Mouse (Mus musculus) liver, embryonic 14.5 days (tissue): Measurements from ENCODE around the gene Osgep. TPM values are rescaled to one million over a fixed set of nuclear protein-coding genes. Genes with fewer than 3 reads are reported as not detected.
"Not testable (repeated sequence)": the region's sequence is repeated elsewhere in the genome, so short reads cannot be mapped to it uniquely, and the experiment has no call there.

ENCODE experiments used
- ATAC-seq: fragments of 200-750 bp; cut with Nextera tagmentation; 2 replicates; pipeline ENCODE4 v1.8.0; 2017; ENCODE audit warnings: moderate number of reproducible peaks, mild to moderate bottlenecking, moderate library complexity; ENCODE audit not compliant: insufficient read depth
- DNase-seq, 3 experiments: peaks; one replicate each; pipeline ENCODE4 v3.0.0-alpha.2; 2012 to 2013; ENCODE audit warnings: low read depth in 3 of 3, low spot score in 3 of 3
- H3K27ac ChIP-seq: fragments of 300-500 bp; sonication (generic); 2 replicates; pipeline ENCODE4 v1.5.1; 2014; ENCODE audit warnings: moderate library complexity, mild to moderate bottlenecking, control low read depth, inconsistent platforms
- H3K27me3 ChIP-seq: fragments of 300-500 bp; sonication (generic); 2 replicates; pipeline ENCODE4 v1.6.1; 2014; ENCODE audit warnings: mild to moderate bottlenecking, low read length, moderate library complexity; ENCODE audit not compliant: control insufficient read depth, insufficient read depth
- H3K36me3 ChIP-seq: fragments of 300-500 bp; sonication (generic); replicated peaks from 2 replicates; pipeline ENCODE4 v1.6.1; 2014; ENCODE audit warnings: low read depth; ENCODE audit not compliant: control insufficient read depth, insufficient read depth
- H3K4me1 ChIP-seq, 2 experiments: fragments of 200-500 bp in 1 of 2; fragments of 300-500 bp in 1 of 2; sonication (generic) in 1 of 2; replicated peaks; 2 replicates each; pipeline ENCODE4 v1.6.1; 2012 to 2014; ENCODE audit warnings: antibody characterized with exemption in 1 of 2, inconsistent platforms in 1 of 2, low read length in 1 of 2; ENCODE audit not compliant: control insufficient read depth in 2 of 2, insufficient read depth in 2 of 2
- H3K4me2 ChIP-seq: fragments of 300-500 bp; sonication (generic); 2 replicates; pipeline ENCODE4 v1.6.1; 2014; ENCODE audit warnings: low read depth, mild to moderate bottlenecking, control low read depth, moderate library complexity
- H3K4me3 ChIP-seq, 2 experiments: fragments of 200-500 bp in 1 of 2; fragments of 300-500 bp in 1 of 2; sonication (generic) in 1 of 2; 2 replicates each; pipeline ENCODE4 v1.5.1; 2012 to 2014; ENCODE audit warnings: low read depth in 2 of 2, low read length in 2 of 2, mild to moderate bottlenecking in 2 of 2, control low read depth in 1 of 2, inconsistent platforms in 1 of 2, moderate library complexity in 1 of 2; ENCODE audit not compliant: insufficient read depth in 1 of 2
- H3K9ac ChIP-seq: fragments of 300-500 bp; sonication (generic); replicated peaks from 2 replicates; pipeline ENCODE4 v1.6.1; 2014; ENCODE audit warnings: mild to moderate bottlenecking, control low read depth, moderate library complexity
- H3K9me3 ChIP-seq: fragments of 300-500 bp; sonication (generic); 2 replicates; pipeline ENCODE4 v1.6.1; 2016; ENCODE audit warnings: low read length, mixed read lengths; ENCODE audit not compliant: control insufficient read depth
- CTCF ChIP-seq: IDR thresholded peaks from 2 replicates; pipeline ENCODE4 v1.5.1; 2016; ENCODE audit warnings: antibody characterized with exemption, low read depth, control low read depth
- EP300 ChIP-seq: IDR thresholded peaks from 2 replicates; pipeline ENCODE4 v1.6.1; 2016; ENCODE audit warnings: antibody characterized with exemption, low read depth
- WGBS: fragments of 180-500 bp; shearing (Covaris S2); extraction: QIAGEN DNeasy Blood & Tissue Kit; methylation state at CpG from one replicate; pipeline ENCODE4 v1.1.7; 2014; ENCODE audit not compliant: insufficient replicate concordance; 5-methylcytosine and 5-hydroxymethylcytosine counted together
- polyA plus RNA-seq, 2 experiments: library from polyadenylated mRNA; depleted of rRNA in 1 of 2; stranded (reverse) in 1 of 2; unstranded in 1 of 2; fragments of >200 nt; fragmentation: Nextera tagmentation in 1 of 2; extraction: Ambion mirVana in 1 of 2; gene quantifications; 2 replicates each; pipeline versions ENCODE4 v1.2.1 to v1.2.3; 2012 to 2014

The Osgep gene
- polyA plus RNA-seq, 2 experiments = 34.5 to 54.8 TPM

GRCm38 (mm10) chr14:50904828-50905129, 19.9 kb downstream of the Osgep start:
- Histone ChIP-seq H3K4me3 (no peak overlapping the region), H3K4me1 (peaks cover 0 to 2% of the 10 kb centered on the region in 2 experiments; a peak in 1 of 4 replicates), H3K36me3 (no peaks in the 10 kb centered on the region), H3K4me2 (no peak overlapping the region), H3K9ac (no peak overlapping the region), H3K27me3 (no peaks in the 10 kb centered on the region), H3K27ac (no peak overlapping the region), H3K9me3 (no peaks in the 10 kb centered on the region)
- DNase-seq (no peak), ATAC-seq (no peak)
- WGBS = 73% methylated on average over 4 of the region's 4 CpGs
- TF ChIP-seq EP300 = no peak
- TF ChIP-seq CTCF = no peak

- WGBS = 6% methylated on average over 26 of the region's 26 CpGs
- TF ChIP-seq EP300 = no peak
- TF ChIP-seq CTCF = peak; percentile 67
- no peaks in the 10 kb centered on the region for H3K27me3 ChIP-seq
- no peaks in the 10 kb centered on the region for H3K9me3 ChIP-seq
- ATAC-seq (peak; percentile 65; the same call in 1 of the 2 replicates), DNase-seq (peak in 1 of 3 experiments; percentile 26)
- H3K4me3 ChIP-seq = peak overlapping the region; percentile 43 to 67
- no peak overlapping the region for H3K27ac ChIP-seq
- H3K9ac ChIP-seq = no peak overlapping the region
- peak overlapping the region; percentile 64 for H3K4me2 ChIP-seq
- H3K4me1 ChIP-seq = peaks cover 0 to 2% of the 10 kb centered on the region in 2 experiments; a peak in 1 of 4 replicates
- H3K36me3 ChIP-seq = no peaks in the 10 kb centered on the region
These were observed 20.5 kb downstream of the Osgep start for GRCm38 (mm10) chr14:50903973-50904827.

DNA sequence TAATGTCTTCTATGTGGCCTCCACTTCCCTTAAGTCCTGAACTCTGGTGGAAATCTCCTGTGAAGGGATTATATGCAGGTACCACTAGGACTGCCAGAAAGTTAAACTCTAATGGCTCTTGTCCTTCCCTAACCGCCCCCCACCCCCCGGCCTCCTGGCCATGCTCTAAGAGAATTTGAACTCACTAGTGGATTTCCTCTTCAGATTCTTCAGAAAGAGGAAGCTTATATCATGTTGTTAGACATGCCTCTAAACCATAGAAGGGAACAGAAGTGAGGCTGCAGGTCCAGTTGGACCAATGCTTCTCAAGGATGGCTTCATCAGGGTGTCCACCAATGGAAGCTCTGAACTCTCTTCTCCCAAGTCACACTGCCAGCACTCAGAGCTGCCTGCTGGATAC, 26.7 kb downstream of the Osgep start:
- not testable (repeated sequence) for ATAC-seq, H3K36me3 ChIP-seq, H3K27ac ChIP-seq, DNase-seq, H3K4me1 ChIP-seq, H3K9me3 ChIP-seq, H3K9ac ChIP-seq, H3K4me3 ChIP-seq, H3K27me3 ChIP-seq, H3K4me2 ChIP-seq
- WGBS = 21% methylated on average over 2 of the region's 2 CpGs

DNA sequence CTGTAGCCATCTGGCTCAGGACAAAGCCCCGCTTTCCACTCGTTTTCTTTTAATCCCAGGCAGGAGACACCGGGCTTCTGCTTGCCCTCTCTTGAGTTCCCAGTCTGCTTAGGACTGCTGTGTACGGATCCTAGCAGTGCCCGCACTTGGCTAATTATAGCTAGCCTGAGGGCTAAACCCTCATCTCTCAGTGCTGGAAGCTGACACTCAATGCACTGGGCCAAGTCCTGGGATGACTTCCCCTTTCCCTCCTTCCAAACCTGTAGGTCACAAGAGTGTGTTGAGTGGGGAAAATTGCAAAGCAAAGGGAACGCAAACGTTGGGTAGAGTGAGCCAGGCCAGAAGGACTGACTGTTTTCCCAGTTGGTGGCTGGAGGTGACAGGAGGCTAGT, 27.3 kb downstream of the Osgep start, which contains the start of gene Klhl33:
Gene Klhl33 (minus strand): TSS at position 134 of the 392 bp plus-strand sequence.
- peaks cover 9% of the 10 kb centered on the region for H3K27me3 ChIP-seq
- no peaks in the 10 kb centered on the region for H3K36me3 ChIP-seq
- peak within 1 kb of the TSS; percentile 60 for H3K4me2 ChIP-seq
- TF ChIP-seq CTCF = no peak
- no peak for TF ChIP-seq EP300
- peak within 1 kb of the TSS; percentile 2 to 38 for H3K4me3 ChIP-seq
- ATAC-seq = no peak
- peaks cover 0 to 2% of the 10 kb centered on the region in 2 experiments; a peak in 1 of 4 replicates for H3K4me1 ChIP-seq
- no peak for DNase-seq
- no peak within 1 kb of the TSS for H3K27ac ChIP-seq
- H3K9me3 ChIP-seq = no peaks in the 10 kb centered on the region
- 34% methylated on average over 7 of the region's 7 CpGs for WGBS
- H3K9ac ChIP-seq = peak within 1 kb of the TSS; percentile 9; the same call in 1 of the 2 replicates

DNA sequence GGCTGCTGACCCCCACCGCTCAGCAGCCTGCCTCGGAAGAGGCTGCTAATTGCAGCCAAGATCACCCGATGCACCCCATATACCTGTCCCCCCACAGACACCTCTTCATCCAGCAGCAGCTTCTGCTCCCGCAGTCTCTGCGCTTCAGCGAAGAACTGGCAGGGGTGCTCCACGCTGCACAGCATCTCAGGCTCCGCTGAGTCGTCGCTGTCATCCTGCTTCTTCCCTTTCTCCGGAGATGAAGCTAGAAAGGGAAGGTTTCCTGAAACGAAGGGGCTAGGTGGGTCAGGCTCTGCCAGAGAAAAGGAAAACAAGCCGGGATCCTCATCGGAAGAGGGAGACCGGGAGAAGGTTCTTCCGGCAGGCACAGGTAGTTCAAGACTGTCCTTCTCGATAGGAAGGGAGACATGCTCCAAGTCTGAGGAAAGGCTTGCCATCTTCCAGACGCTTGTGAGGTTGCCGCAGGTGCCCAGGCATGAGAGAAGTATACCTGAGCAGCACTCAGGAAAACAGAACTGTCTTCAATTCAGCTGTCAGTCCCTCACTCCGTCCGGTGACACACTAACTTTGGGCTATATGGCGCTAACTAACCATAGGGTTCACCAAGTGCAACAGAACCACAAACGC, 27.8 kb downstream of the Osgep start:
- no peak overlapping the region for H3K9ac ChIP-seq
- DNase-seq (no peak), ATAC-seq (0 out of 2 replicates have a peak, but pooled peaks have one; percentile 18)
- peak overlapping the region; percentile 60 for H3K4me2 ChIP-seq
- H3K27ac ChIP-seq = no peak overlapping the region
- peaks cover 0 to 2% of the 10 kb centered on the region in 2 experiments; a peak in 1 of 4 replicates for H3K4me1 ChIP-seq
- WGBS = 21% methylated on average over 23 of the region's 23 CpGs
- H3K36me3 ChIP-seq = no peaks in the 10 kb centered on the region
- no peaks in the 10 kb centered on the region for H3K9me3 ChIP-seq
- peaks cover 9% of the 10 kb centered on the region for H3K27me3 ChIP-seq
- TF ChIP-seq CTCF = no peak
- TF ChIP-seq EP300 = no peak
- peak overlapping the region; percentile 2 to 38 for H3K4me3 ChIP-seq
